Mouse (Mus musculus) Patski (cell line): ENCODE results near the gene Slc25a39. TPM values are rescaled to one million over a fixed set of nuclear protein-coding genes. Genes with fewer than 3 reads are reported as not detected.
"Not testable (repeated sequence)": the region's sequence is repeated elsewhere in the genome, so short reads cannot be mapped to it uniquely, and the experiment has no call there.

ENCODE experiments used
- ATAC-seq: fragments of 100-300 bp; one replicate; pipeline ENCODE4 v1.8.0; 2021
- CTCF ChIA-PET: fragments of 350-600 bp; sonication (Branson Sonifier 250); formaldehyde crosslinking; loops from one replicate; lab custom pipeline; 2022; ENCODE audit warnings: inconsistent platforms; lab: Charles Lee
- POLR2A ChIA-PET: fragments of 350-600 bp; sonication (Branson Sonifier 250); formaldehyde crosslinking; loops from one replicate; lab custom pipeline; 2022; ENCODE audit warnings: antibody characterized with exemption, inconsistent platforms; lab: Charles Lee
- DNase-seq: peaks from one replicate; pipeline ENCODE4 v3.0.0-alpha.2; 2011; ENCODE audit warnings: low read depth, low spot score
- H3K27me3 ChIP-seq: fragments of 371-371 bp; one replicate; pipeline ENCODE4 v1.5.1; 2021
- CTCF ChIP-seq: fragments of 100-300 bp; IDR thresholded peaks from one replicate; pipeline ENCODE4 v1.5.1; 2021
- in situ Hi-C: fragments of 300-500 bp; cut with MboI; formaldehyde crosslinking; loops from 3 replicates; pipeline ENCODE4 v1.11.1; 2018; ENCODE audit warnings: low pct_unique_long_range_greater_than_20kb, mixed read lengths
- polyA plus RNA-seq: library from polyadenylated mRNA; unstranded; gene quantifications from one replicate; pipeline ENCODE4 v1.2.3, GENCODE M21; 2021

Gene Slc25a39
- polyA plus RNA-seq, 1 experiment from 2014 or later, result 388 TPM

- in situ Hi-C loops, result loop anchor here (10.0 kb wide), 1 partner anchor 112 kb away; no protein-coding TSS in a partner anchor
- CTCF ChIA-PET, result interaction anchor here (0.7 to 1.0 kb wide), 2 partner anchors 13 to 34 kb away, joined by 3 read pairs; no protein-coding TSS in a partner anchor
- no peak for TF ChIP-seq CTCF
- peaks cover 3% of the 10 kb centered on the region for H3K27me3 ChIP-seq
- DNase-seq (no peak), ATAC-seq (no peak)
- POLR2A ChIA-PET, result interaction anchor here (0.8 to 1.2 kb wide), 2 partner anchors 100 to 232 kb away, joined by 3 read pairs; partner anchors contain the start of gene Lsm12
These were observed 9.4 kb upstream of the Slc25a39 start for GRCm38 (mm10) chr11:102417160-102417559.

GRCm38 (mm10) chr11:102415034-102415802 is 7.5 kb upstream of the Slc25a39 start:
- TF ChIP-seq CTCF, result no peak
- CTCF ChIA-PET, result interaction anchor here (1.0 kb wide), 1 partner anchor 106 kb away, joined by 3 read pairs; no protein-coding TSS in a partner anchor
- in situ Hi-C loops, result loop anchor here (10.0 kb wide), 1 partner anchor 110 kb away; no protein-coding TSS in a partner anchor
- ATAC-seq (no peak), DNase-seq (no peak)
- peaks cover 3% of the 10 kb centered on the region for H3K27me3 ChIP-seq
- POLR2A ChIA-PET, result no interaction called here

- H3K27me3 ChIP-seq, result peaks cover 3% of the 10 kb centered on the region
- POLR2A ChIA-PET, result interaction anchor here (10.8 kb wide), 1 partner anchor 94 kb away, joined by 110 read pairs; the partner anchor contains the start of gene Ubtf
- CTCF ChIA-PET, result interaction anchor here (1.8 to 7.1 kb wide), 5 partner anchors 9 to 114 kb away, joined by 4 to 46 read pairs (median 11); partner anchors contain the start of gene Grn
- ATAC-seq (no peak), DNase-seq (no peak)
- no peak for TF ChIP-seq CTCF
- in situ Hi-C loops, result loop anchor here (10.0 kb wide), 1 partner anchor 108 kb away; no protein-coding TSS in a partner anchor
These were observed 5.3 kb upstream of the Slc25a39 start for GRCm38 (mm10) chr11:102413059-102413458.

GRCm38 (mm10) chr11:102411704-102412103 is 4.0 kb upstream of the Slc25a39 start:
- POLR2A ChIA-PET, result interaction anchor here (10.8 kb wide), 1 partner anchor 93 kb away, joined by 110 read pairs; the partner anchor contains the start of gene Ubtf
- in situ Hi-C loops, result loop anchor here (10.0 kb wide), 1 partner anchor 107 kb away; no protein-coding TSS in a partner anchor
- H3K27me3 ChIP-seq, result no peaks in the 10 kb centered on the region
- ATAC-seq (no peak), DNase-seq (no peak)
- TF ChIP-seq CTCF, result no peak
- CTCF ChIA-PET, result interaction anchor here (1.0 to 7.1 kb wide), 10 partner anchors 8 to 145 kb away, joined by 3 to 46 read pairs (median 4); partner anchors contain the start of genes Grn and Ubtf

- no peak for TF ChIP-seq CTCF
- no peaks in the 10 kb centered on the region for H3K27me3 ChIP-seq
- CTCF ChIA-PET, result interaction anchor here (1.0 to 7.1 kb wide), 10 partner anchors 8 to 144 kb away, joined by 3 to 46 read pairs (median 4); partner anchors contain the start of genes Grn and Ubtf
- DNase-seq (no peak), ATAC-seq (no peak)
- in situ Hi-C loops, result loop anchor here (10.0 kb wide), 1 partner anchor 106 kb away; no protein-coding TSS in a partner anchor
- POLR2A ChIA-PET, result interaction anchor here (10.8 kb wide), 1 partner anchor 92 kb away, joined by 110 read pairs; the partner anchor contains the start of gene Ubtf
These were observed 3.3 kb upstream of the Slc25a39 start for GRCm38 (mm10) chr11:102411061-102411460.

- in situ Hi-C loops, result loop anchor here (10.0 kb wide), 1 partner anchor 106 kb away; no protein-coding TSS in a partner anchor
- not testable (repeated sequence) for ATAC-seq, DNase-seq, H3K27me3 ChIP-seq
- ChIA-PET CTCF (interaction anchor here (3.5 to 7.1 kb wide), 2 partner anchors 95 to 102 kb away, joined by 11 to 46 read pairs; no protein-coding TSS in a partner anchor), POLR2A (interaction anchor here (1.0 to 10.8 kb wide), 2 partner anchors 56 to 91 kb away, joined by 4 to 110 read pairs; partner anchors contain the start of gene Ubtf)
These were observed 2.6 kb upstream of the Slc25a39 start for GRCm38 (mm10) chr11:102410345-102410744.

GRCm38 (mm10) chr11:102409795-102410330 is 2.1 kb upstream of the Slc25a39 start:
- no peak for TF ChIP-seq CTCF
- CTCF ChIA-PET, result interaction anchor here (1.3 to 7.1 kb wide), 2 partner anchors 21 to 102 kb away, joined by 3 to 46 read pairs; no protein-coding TSS in a partner anchor
- in situ Hi-C loops, result loop anchor here (5.0 to 10.0 kb wide), 2 partner anchors 88 to 105 kb away; no protein-coding TSS in a partner anchor
- DNase-seq, result no peak
- no peak for ATAC-seq
- POLR2A ChIA-PET, result interaction anchor here (0.6 to 10.8 kb wide), 6 partner anchors 10 to 125 kb away, joined by 3 to 110 read pairs (median 4); partner anchors contain the start of genes Tmub2 and Ubtf
- H3K27me3 ChIP-seq, result no peaks in the 10 kb centered on the region

GRCm38 (mm10) chr11:102408888-102409794 is 1.4 kb upstream of the Slc25a39 start:
- DNase-seq, result no peak
- no peak for ATAC-seq
- POLR2A ChIA-PET, result interaction anchor here (0.6 to 10.8 kb wide), 8 partner anchors 10 to 141 kb away, joined by 3 to 110 read pairs (median 4); partner anchors contain the start of genes Tmub2 and Ubtf
- TF ChIP-seq CTCF, result no peak
- H3K27me3 ChIP-seq, result no peaks in the 10 kb centered on the region
- CTCF ChIA-PET, result interaction anchor here (1.3 to 7.1 kb wide), 2 partner anchors 21 to 101 kb away, joined by 3 to 46 read pairs; no protein-coding TSS in a partner anchor
- in situ Hi-C loops, result loop anchor here (5.0 kb wide), 1 partner anchor 87 kb away; no protein-coding TSS in a partner anchor
